Mouse (Mus musculus) cerebral cortex, adult 2 months (tissue): ENCODE results near the gene Yjefn3.

Experiments
- WGBS: fragments of 180-500 bp; shearing (Covaris S2); methylation state at CpG from one replicate; pipeline ENCODE4 v1.1.7; 2018; 5-methylcytosine and 5-hydroxymethylcytosine counted together

Gene Yjefn3

DNA sequence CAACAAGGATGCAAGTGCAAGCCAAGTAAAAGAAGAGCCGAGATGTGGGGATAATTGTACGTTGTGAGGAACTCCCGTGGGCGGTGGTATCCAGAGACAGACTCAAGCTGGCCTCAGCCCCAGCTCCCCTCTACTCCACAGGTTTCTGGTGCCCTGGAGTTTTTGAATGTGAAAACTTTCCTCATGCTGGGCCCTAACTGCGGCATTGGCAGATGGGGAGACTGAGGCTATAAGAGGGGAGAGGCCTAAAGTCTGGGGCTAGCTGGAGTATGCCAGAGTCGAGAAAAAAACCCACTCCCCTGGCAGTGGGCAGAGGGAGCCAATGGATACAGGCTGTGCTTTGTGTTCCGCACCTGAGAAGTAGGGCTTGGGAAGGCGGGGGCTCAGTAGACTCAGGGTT lies 1.6 kb upstream of the Yjefn3 start:
- 75% methylated on average over 8 of the region's 8 CpGs for WGBS

GRCm38 (mm10) chr8:69903063-69903542 lies 591 bp upstream of the Yjefn3 start:
- WGBS = under 1% methylated on average over 45 of the region's 45 CpGs

GRCm38 (mm10) chr8:69901484-69902162 lies 889 bp downstream of the Yjefn3 start:
- WGBS = 2% methylated on average over 41 of the region's 41 CpGs

GRCm38 (mm10) chr8:69900895-69901451 lies 1.5 kb downstream of the Yjefn3 start:
- WGBS = 8% methylated on average over 12 of the region's 12 CpGs

GRCm38 (mm10) chr8:69899876-69900275 lies 2.6 kb downstream of the Yjefn3 start:
- WGBS = 98% methylated on average over 2 of the region's 2 CpGs

DNA sequence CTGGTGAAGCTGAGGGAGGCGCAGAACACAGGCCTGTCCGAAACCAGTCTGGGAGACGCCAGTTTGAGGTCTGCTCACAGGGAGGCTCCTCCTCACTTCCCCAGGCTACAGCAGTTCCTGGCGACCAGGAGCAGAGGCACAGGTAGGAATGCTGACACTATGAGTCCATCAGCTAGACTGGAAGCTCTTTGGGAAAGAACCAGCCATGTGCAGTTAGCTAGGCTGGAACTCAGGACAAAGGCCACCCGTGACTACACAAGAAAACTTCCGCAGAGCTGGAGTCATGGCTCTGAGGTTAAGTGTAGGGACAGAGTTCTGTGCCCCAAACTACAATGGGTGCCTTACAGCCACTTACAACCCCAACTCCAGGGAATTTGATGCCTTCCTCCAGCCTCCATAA lies 4.7 kb downstream of the Yjefn3 start:
- WGBS = 81% methylated on average over 6 of the region's 6 CpGs

DNA sequence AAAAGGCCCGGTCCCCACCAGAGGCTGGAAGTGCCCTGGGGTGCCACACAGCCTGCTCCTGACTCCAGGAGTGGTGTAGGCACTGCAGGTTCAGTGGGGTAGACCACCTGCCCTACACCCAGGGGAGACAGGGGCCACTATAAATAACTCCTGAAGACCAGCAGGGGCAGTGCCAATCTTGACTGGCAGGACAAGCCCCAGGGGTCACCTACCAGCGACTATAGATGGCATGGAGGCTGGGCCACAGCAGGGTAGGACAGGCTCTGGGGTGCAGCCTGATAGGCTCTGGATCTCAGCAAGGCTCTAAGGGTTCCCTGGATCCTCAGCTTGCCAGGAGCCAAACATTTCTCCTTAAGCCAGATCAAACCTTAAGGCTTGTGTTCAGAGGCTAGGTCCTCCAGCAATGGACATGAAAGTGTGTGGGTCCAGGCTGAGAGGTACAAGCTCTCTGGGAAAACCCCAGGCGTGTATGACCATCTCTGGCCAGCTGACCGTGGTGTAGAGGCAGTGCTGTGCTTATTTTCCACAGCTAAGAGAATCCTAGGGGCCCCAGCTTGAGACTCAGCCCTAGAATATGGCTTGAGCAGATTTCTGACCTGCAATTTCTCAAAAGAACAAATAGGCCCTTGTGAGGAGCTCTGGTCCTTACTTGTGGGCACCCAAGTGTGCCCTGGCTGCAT lies 6.6 kb downstream of the Yjefn3 start:
- WGBS = 71% methylated on average over 4 of the region's 4 CpGs

DNA sequence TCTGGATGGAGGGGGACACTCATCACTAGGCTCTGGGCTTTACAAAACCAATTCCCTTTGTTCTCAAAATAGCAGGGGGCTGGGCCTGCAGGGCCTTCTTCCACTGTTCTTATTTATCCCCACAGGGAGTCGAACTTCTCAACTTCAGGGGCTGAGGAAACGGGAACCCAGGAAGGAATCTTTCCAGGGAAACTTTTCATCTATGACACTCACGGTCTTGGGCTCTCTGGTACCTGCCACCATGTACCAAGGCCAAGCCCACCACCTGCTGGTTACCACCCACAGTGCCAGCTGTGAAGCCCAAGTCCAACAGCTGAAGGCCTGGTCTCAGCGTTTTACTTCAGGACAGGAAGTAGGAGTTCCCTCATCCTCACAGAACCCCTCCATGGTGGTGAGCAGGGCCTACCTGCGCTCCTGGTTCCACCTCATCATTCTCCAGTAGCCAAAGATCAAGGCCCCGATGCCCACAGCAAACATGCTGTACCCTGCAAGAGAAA lies 7.6 kb downstream of the Yjefn3 start:
- WGBS = 52% methylated on average over 6 of the region's 6 CpGs

- WGBS = 41% methylated on average over 17 of the region's 17 CpGs
Measured at GRCm38 (mm10) chr8:69893863-69894262, 8.6 kb downstream of the Yjefn3 start.

- WGBS = 26% methylated on average over 19 of the region's 19 CpGs
Measured at GRCm38 (mm10) chr8:69890813-69891241, 11.7 kb downstream of the Yjefn3 start.

GRCm38 (mm10) chr8:69888902-69889301 lies 13.6 kb downstream of the Yjefn3 start:
- 11% methylated on average over 30 of the region's 32 CpGs for WGBS

DNA sequence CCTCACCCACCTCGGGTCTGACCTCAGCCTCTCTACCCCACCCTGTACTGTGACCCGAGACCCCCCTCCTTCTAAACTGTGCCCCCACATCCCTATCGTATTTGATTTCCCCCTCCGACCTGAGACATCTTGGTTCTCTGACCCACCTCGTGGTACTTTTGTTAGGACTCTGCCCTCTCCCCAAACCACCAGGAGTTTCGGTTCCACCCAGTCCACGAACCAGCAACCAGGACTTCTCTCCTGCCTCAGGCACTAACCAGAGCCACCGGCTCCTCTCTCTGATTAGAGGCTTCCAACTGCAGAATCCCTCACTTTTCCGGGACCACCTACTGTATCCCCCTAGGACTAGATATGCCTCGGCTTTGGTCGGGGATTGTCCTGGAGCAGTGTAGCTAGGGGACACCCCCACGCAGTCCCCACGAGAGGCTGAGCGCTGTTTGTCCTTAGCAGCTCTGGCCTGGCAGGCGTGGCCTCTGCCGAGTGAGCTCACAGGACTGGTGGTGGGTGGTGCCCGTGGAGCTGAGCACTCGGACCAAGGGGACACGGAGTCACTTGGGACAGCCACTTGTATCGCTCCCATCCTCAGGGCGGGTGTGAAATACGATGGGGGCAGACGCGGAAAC lies 14.2 kb downstream of the Yjefn3 start:
- WGBS = 8% methylated on average over 24 of the region's 24 CpGs

- 2% methylated on average over 60 of the region's 60 CpGs for WGBS
Measured at GRCm38 (mm10) chr8:69887289-69888243, 14.9 kb downstream of the Yjefn3 start, which contains the start of gene Cilp2. Cilp2 (minus strand) TSS chr8:69887687.

DNA sequence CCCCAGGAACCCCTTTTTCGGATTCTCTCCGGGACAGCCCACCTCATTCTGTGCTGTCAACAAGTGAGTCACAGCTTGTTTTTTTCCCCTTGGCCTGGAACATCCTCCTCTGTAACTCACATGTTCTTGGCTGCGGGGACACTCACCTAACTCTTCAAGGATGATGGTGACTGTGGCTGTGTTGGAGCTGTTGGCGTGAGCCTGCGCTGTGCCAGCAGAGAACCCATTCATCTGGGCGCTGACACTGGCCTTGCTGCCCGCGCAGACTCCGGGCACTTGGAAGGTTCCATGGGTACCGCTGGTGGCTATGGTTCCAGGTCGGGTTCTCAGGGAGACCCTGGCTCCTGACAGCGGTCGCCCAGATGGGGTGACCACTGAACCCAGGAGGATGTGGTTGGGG lies 18.4 kb downstream of the Yjefn3 start:
- WGBS = 79% methylated on average over 13 of the region's 13 CpGs

GRCm38 (mm10) chr8:69882833-69883600 lies 19.5 kb downstream of the Yjefn3 start:
- WGBS = 26% methylated on average over 52 of the region's 52 CpGs

DNA sequence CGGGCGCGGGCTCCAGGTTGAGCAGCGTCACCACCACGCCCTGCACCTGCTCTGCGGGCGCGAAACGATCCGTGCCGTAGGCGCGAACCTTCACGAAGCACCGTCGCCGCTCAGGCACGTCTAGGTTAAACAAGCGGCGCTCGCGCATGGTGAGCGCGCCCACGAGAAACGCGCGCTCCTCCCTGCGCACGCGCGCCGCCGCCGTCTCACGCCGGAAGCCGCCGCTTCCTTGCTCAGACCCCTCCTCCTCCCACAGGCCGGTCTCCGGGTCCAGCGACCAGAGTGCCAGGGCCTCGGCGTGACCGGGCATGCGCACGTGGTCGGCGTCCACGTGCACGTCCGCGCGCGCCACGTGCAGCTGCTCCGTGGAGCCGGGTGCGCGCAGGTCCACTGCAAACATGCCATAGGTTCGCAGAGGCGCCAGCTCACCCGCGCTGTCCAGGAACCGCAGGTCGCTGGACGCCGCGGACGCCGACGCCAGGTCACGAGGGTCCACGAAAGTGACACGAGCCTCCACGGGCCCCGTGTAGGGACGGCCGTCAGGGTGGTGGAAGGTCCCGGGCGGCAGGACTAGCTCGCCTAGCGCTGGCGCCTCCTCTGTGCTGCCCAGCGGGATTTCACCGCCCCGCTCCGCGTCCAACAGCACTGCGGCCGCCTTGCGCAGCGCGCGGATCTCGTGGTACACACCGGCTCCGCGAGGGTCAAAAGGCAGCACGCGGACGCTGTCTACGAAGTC lies 20.3 kb downstream of the Yjefn3 start:
- 5% methylated on average over 95 of the region's 103 CpGs for WGBS

- 14% methylated on average over 79 of the region's 79 CpGs for WGBS
Measured at GRCm38 (mm10) chr8:69881261-69881865, 21.1 kb downstream of the Yjefn3 start.

GRCm38 (mm10) chr8:69880841-69881240 lies 21.7 kb downstream of the Yjefn3 start:
- 31% methylated on average over 37 of the region's 37 CpGs for WGBS

DNA sequence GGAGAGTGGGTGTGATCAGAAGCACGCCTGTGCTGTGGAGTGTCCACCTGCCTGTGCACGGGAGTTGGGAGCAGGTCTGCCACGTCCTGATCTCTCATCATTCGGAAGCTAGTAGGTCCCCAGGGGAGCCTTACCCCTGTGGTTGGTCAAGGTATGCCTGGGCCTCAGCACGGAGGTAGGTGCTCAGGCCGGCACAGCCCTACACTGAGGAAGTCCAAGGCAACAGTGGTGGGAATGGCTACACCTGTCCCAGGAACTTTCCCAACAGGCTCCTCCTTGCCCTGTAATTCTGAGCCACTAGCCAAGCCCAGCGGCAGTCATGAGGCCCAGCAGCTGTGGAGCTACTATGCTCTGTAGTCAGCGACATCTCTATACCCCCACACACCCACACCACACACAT lies 22.8 kb downstream of the Yjefn3 start:
- 86% methylated on average over 8 of the region's 8 CpGs for WGBS
